Mouse (Mus musculus): ENCODE data around the gene Sp1. TPM values are rescaled to one million over a fixed set of nuclear protein-coding genes. Genes with fewer than 3 reads are reported as not detected.

Gene Sp1
- 4.9 and 7.0 TPM in 2 replicates for polyA plus RNA-seq (2012; rRNA removed; ENCODE audit: low replicate concordance)

GRCm38 (mm10) chr15:102405489-102406195 is at the start of gene Sp1:
TSS of gene Sp1 (plus strand) at chr15:102406143.

GRCm38 (mm10) chr15:102366733-102367344 is 39.1 kb upstream of the Sp1 start, which contains the start of gene Sp7:
TSS of gene Sp7 (minus strand) at chr15:102367182.

GRCm38 (mm10) chr15:102445146-102445545 is 39.2 kb downstream of the Sp1 start, which contains the start of gene Amhr2:
TSS of gene Amhr2 (plus strand) at chr15:102445367.

GRCm38 (mm10) chr15:102458904-102459317 is 53.0 kb downstream of the Sp1 start, which contains the start of gene Prr13:
TSS of gene Prr13 (plus strand) at chr15:102459028.

GRCm38 (mm10) chr15:102470183-102470604 is 64.3 kb downstream of the Sp1 start, which contains the start of gene Pcbp2:
TSS of gene Pcbp2 (plus strand) at chr15:102470539.

Other genes with a start within 250 kb of the Sp1 start
- gene Zfp740, start 202.9 kb upstream of the Sp1 start, polyA plus RNA-seq (2012; rRNA removed; ENCODE audit: low replicate concordance) = 8.6 and 9.6 TPM in 2 replicates
- 19.8 and 23.1 TPM in 2 replicates for gene Csad, start 201.4 kb upstream of the Sp1 start, polyA plus RNA-seq (2012; rRNA removed; ENCODE audit: low replicate concordance)
- 8.1 and 17.3 TPM in 2 replicates for gene Itgb7, start 174.2 kb upstream of the Sp1 start, polyA plus RNA-seq (2012; rRNA removed; ENCODE audit: low replicate concordance)
- 7.6 and 8.4 TPM in 2 replicates for gene Rarg, start 148.6 kb upstream of the Sp1 start, polyA plus RNA-seq (2012; rRNA removed; ENCODE audit: low replicate concordance)
- gene Gm9918, start 135.6 kb upstream of the Sp1 start, polyA plus RNA-seq (2012; rRNA removed; ENCODE audit: low replicate concordance) = not detected in 2 replicates
- gene Mfsd5, start 126.7 kb upstream of the Sp1 start, polyA plus RNA-seq (2012; rRNA removed; ENCODE audit: low replicate concordance) = 49.0 and 75.9 TPM in 2 replicates
- 4.2 and 6.3 TPM in 2 replicates for gene Espl1, start 109.9 kb upstream of the Sp1 start, polyA plus RNA-seq (2012; rRNA removed; ENCODE audit: low replicate concordance)
- 14.1 and 21.6 TPM in 2 replicates for gene Pfdn5, start 80.0 kb upstream of the Sp1 start, polyA plus RNA-seq (2012; rRNA removed; ENCODE audit: low replicate concordance)
- gene Myg1, start 74.4 kb upstream of the Sp1 start, polyA plus RNA-seq (2012; rRNA removed; ENCODE audit: low replicate concordance) = 29.2 and 36.6 TPM in 2 replicates
- 20.3 and 39.5 TPM in 2 replicates for gene Aaas, start 55.4 kb upstream of the Sp1 start, polyA plus RNA-seq (2012; rRNA removed; ENCODE audit: low replicate concordance)
- gene Sp7, start 39.0 kb upstream of the Sp1 start, polyA plus RNA-seq (2012; rRNA removed; ENCODE audit: low replicate concordance) = 0.07 TPM in 1 of 2 replicates, not detected in the other
- 0.90 and 5.0 TPM in 2 replicates for gene Amhr2, start 39.2 kb downstream of the Sp1 start, polyA plus RNA-seq (2012; rRNA removed; ENCODE audit: low replicate concordance)
- 686 and 903 TPM in 2 replicates for gene Prr13, start 52.9 kb downstream of the Sp1 start, polyA plus RNA-seq (2012; rRNA removed; ENCODE audit: low replicate concordance)
- 331 and 369 TPM in 2 replicates for gene Pcbp2, start 64.4 kb downstream of the Sp1 start, polyA plus RNA-seq (2012; rRNA removed; ENCODE audit: low replicate concordance)
- gene Gm10337, start 97.6 kb downstream of the Sp1 start, polyA plus RNA-seq (2012; rRNA removed; ENCODE audit: low replicate concordance) = not detected in 2 replicates
- gene Map3k12, start 110.9 kb downstream of the Sp1 start, polyA plus RNA-seq (2012; rRNA removed; ENCODE audit: low replicate concordance) = 0.88 and 2.6 TPM in 2 replicates
- gene Tarbp2, start 112.0 kb downstream of the Sp1 start, polyA plus RNA-seq (2012; rRNA removed; ENCODE audit: low replicate concordance) = 91.8 and 94.8 TPM in 2 replicates
- gene Npff, start 118.8 kb downstream of the Sp1 start, polyA plus RNA-seq (2012; rRNA removed; ENCODE audit: low replicate concordance) = 2.9 and 3.2 TPM in 2 replicates
- gene Gm28047, start 218.9 kb downstream of the Sp1 start, polyA plus RNA-seq (2012; rRNA removed; ENCODE audit: low replicate concordance) = not detected in 2 replicates
- gene Atf7, start 219.3 kb downstream of the Sp1 start, polyA plus RNA-seq (2012; rRNA removed; ENCODE audit: low replicate concordance) = 37.2 and 38.5 TPM in 2 replicates